Mouse (Mus musculus): ENCODE measurements at regions not wholly inside any gene's neighbourhood (a gene's known extent, or its start where the extent isn't known, plus 50 kb on each side); places are given as distances from the start of the nearest gene placed in this dataset.
A peak's percentile ranks its signal among the peaks of the same experiment; 100 is the strongest.
"Not testable (repeated sequence)": the region's sequence is repeated elsewhere in the genome, so short reads cannot be mapped to it uniquely, and the experiment has no call there.

- DNase-seq (ENCODE audit: low spot score): no peak
These were observed 196.4 kb upstream of the Gdi2 start for GRCm38 (mm10) chr13:3341416-3341815.

- peak; percentile 27 for DNase-seq (ENCODE audit: low spot score)
These were observed 194.3 kb upstream of the Gdi2 start for GRCm38 (mm10) chr13:3343611-3344010.

- peak; percentile 21 for DNase-seq (ENCODE audit: low spot score)
These were observed 183.0 kb upstream of the Gdi2 start for GRCm38 (mm10) chr13:3354912-3355311.

GRCm38 (mm10) chr13:3358079-3358608, 179.7 kb upstream of the Gdi2 start:
- no peak for DNase-seq (ENCODE audit: low spot score)

- DNase-seq (ENCODE audit: low spot score): no peak
These were observed 178.7 kb upstream of the Gdi2 start for GRCm38 (mm10) chr13:3358996-3359750.

- not testable (repeated sequence) for DNase-seq (ENCODE audit: low spot score)
These were observed 178.1 kb upstream of the Gdi2 start for GRCm38 (mm10) chr13:3359751-3360260.

GRCm38 (mm10) chr13:3360503-3361490, 177.1 kb upstream of the Gdi2 start:
- DNase-seq (ENCODE audit: low spot score): no peak

GRCm38 (mm10) chr13:3372701-3373100, 165.2 kb upstream of the Gdi2 start:
- no peak for DNase-seq (ENCODE audit: low spot score)

GRCm38 (mm10) chr13:3373522-3374220, 164.2 kb upstream of the Gdi2 start:
- DNase-seq (ENCODE audit: low spot score): not testable (repeated sequence)

GRCm38 (mm10) chr13:3374796-3375195, 163.1 kb upstream of the Gdi2 start:
- DNase-seq (ENCODE audit: low spot score): no peak

GRCm38 (mm10) chr13:3377801-3378200, 160.1 kb upstream of the Gdi2 start:
- DNase-seq (ENCODE audit: low spot score): not testable (repeated sequence)

- not testable (repeated sequence) for DNase-seq (ENCODE audit: low spot score)
These were observed 132.1 kb upstream of the Gdi2 start for GRCm38 (mm10) chr13:3405783-3406182.

- DNase-seq (ENCODE audit: low spot score): peak; percentile 82
These were observed 131.4 kb upstream of the Gdi2 start for GRCm38 (mm10) chr13:3406236-3407017.

GRCm38 (mm10) chr13:3410281-3410680, 127.6 kb upstream of the Gdi2 start:
- DNase-seq (ENCODE audit: low spot score): not testable (repeated sequence)

GRCm38 (mm10) chr13:3417026-3417425, 120.8 kb upstream of the Gdi2 start:
- DNase-seq (ENCODE audit: low spot score): no peak

- DNase-seq (ENCODE audit: low spot score): not testable (repeated sequence)
These were observed 82.5 kb upstream of the Gdi2 start for GRCm38 (mm10) chr13:3455374-3455773.

GRCm38 (mm10) chr13:3476884-3477283, 61.0 kb upstream of the Gdi2 start:
- DNase-seq (ENCODE audit: low spot score): no peak

- peak; percentile 34 for DNase-seq (ENCODE audit: low spot score)
These were observed 59.7 kb upstream of the Gdi2 start for GRCm38 (mm10) chr13:3477997-3478728.
